Mouse (Mus musculus) embryonic facial prominence, embryonic 10.5 days (tissue): ENCODE measurements around the gene Depdc5. TPM values are rescaled to one million over a fixed set of nuclear protein-coding genes. Genes with fewer than 3 reads are reported as not detected.

Experiments
- DNase-seq: peaks from one replicate; pipeline ENCODE4 v3.0.0-alpha.2; 2017; ENCODE audit warnings: low spot score
- H3K27ac ChIP-seq: fragments of 300-500 bp; sonication (generic); replicated peaks from 2 replicates; pipeline ENCODE4 v1.5.1; 2016; ENCODE audit warnings: mild to moderate bottlenecking
- H3K27me3 ChIP-seq: fragments of 300-500 bp; sonication (generic); replicated peaks from 2 replicates; pipeline ENCODE4 v1.6.1; 2016; ENCODE audit warnings: low read depth, mild to moderate bottlenecking; ENCODE audit not compliant: poor library complexity, severe bottlenecking
- H3K36me3 ChIP-seq: fragments of 300-500 bp; sonication (generic); replicated peaks from 2 replicates; pipeline ENCODE4 v1.6.1; 2016; ENCODE audit warnings: mild to moderate bottlenecking, moderate library complexity
- H3K4me1 ChIP-seq: fragments of 300-500 bp; sonication (generic); 2 replicates; pipeline ENCODE4 v1.6.1; 2016
- H3K4me3 ChIP-seq: fragments of 300-500 bp; sonication (generic); 2 replicates; pipeline ENCODE4 v1.5.1; 2016; ENCODE audit warnings: mild to moderate bottlenecking, moderate library complexity
- H3K9me3 ChIP-seq: fragments of 300-500 bp; sonication (generic); 2 replicates; pipeline ENCODE4 v1.6.1; 2016; ENCODE audit warnings: mild to moderate bottlenecking
- WGBS: fragments of 180-500 bp; shearing (Covaris S2); methylation state at CpG from one replicate; pipeline ENCODE4 v1.1.7; 2016; 5-methylcytosine and 5-hydroxymethylcytosine counted together
- polyA plus RNA-seq: library from polyadenylated mRNA; unstranded; fragments of >200 nt; fragmentation: Nextera tagmentation; extraction: Ambion mirVana; gene quantifications from 2 replicates; pipeline ENCODE4 v1.2.1, GENCODE M21; 2016

Gene Depdc5
- polyA plus RNA-seq, 1 experiment from 2014 or later, result 39.1 TPM

DNA sequence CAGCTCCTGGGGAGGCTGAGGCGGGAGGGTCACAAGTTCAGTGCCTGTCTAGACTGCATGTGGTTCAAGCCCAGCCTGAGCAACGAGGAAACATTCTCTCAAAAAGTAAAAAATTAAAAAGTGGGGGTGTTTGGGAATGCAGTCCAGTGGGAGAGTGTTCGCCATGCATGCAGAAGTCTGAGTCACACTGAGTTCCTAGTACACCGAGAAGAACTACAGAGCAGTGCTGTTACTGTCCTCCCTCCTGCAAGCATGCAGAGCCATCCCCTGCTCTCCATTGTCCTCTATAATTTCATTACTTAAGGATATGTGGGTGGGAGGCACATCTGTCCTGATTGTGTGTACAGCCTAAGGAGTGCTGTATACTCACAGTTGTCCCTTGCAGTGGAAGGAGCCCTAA, 59.4 kb downstream of the Depdc5 start:
- H3K36me3 ChIP-seq, result peaks cover 84% of the 10 kb centered on the region
- DNase-seq, result no peak

GRCm38 (mm10) chr5:32930761-32931160, 67.3 kb downstream of the Depdc5 start:
- Histone ChIP-seq H3K27me3 (no peaks in the 10 kb centered on the region), H3K36me3 (peaks cover 88% of the 10 kb centered on the region)
- 75% methylated on average over 2 of the region's 2 CpGs for WGBS

More for the DNA sequence above, 59.4 kb downstream of the Depdc5 start:
- H3K27ac ChIP-seq, result no peak overlapping the region
- 92% methylated on average over 4 of the region's 4 CpGs for WGBS
- no peaks in the 10 kb centered on the region for H3K4me1 ChIP-seq
- no peak overlapping the region for H3K4me3 ChIP-seq
- no peaks in the 10 kb centered on the region for H3K9me3 ChIP-seq
- no peaks in the 10 kb centered on the region for H3K27me3 ChIP-seq

GRCm38 (mm10) chr5:32934654-32935053, 71.2 kb downstream of the Depdc5 start:
- Histone ChIP-seq H3K36me3 (peaks cover 88% of the 10 kb centered on the region), H3K4me1 (no peaks in the 10 kb centered on the region), H3K9me3 (no peaks in the 10 kb centered on the region), H3K4me3 (no peak overlapping the region), H3K27ac (no peak overlapping the region), H3K27me3 (no peaks in the 10 kb centered on the region)
- peak; percentile 15 for DNase-seq
- whole genome bisulfite sequencing, result 62% methylated on average over 2 of the region's 2 CpGs

More at GRCm38 (mm10) chr5:32930761-32931160, 67.3 kb downstream of the Depdc5 start:
- DNase-seq, result no peak
- Histone ChIP-seq H3K27ac (no peak overlapping the region), H3K4me1 (no peaks in the 10 kb centered on the region), H3K9me3 (no peaks in the 10 kb centered on the region), H3K4me3 (no peak overlapping the region)

- H3K4me1 ChIP-seq, result no peaks in the 10 kb centered on the region
- 95% methylated on average over 7 of the region's 7 CpGs for WGBS
- H3K27me3 ChIP-seq, result no peaks in the 10 kb centered on the region
- H3K36me3 ChIP-seq, result peaks cover 100% of the 10 kb centered on the region
- no peaks in the 10 kb centered on the region for H3K9me3 ChIP-seq
- H3K27ac ChIP-seq, result no peak overlapping the region
- no peak overlapping the region for H3K4me3 ChIP-seq
- no peak for DNase-seq
Observed at GRCm38 (mm10) chr5:32940586-32940985, 77.1 kb downstream of the Depdc5 start.

DNA sequence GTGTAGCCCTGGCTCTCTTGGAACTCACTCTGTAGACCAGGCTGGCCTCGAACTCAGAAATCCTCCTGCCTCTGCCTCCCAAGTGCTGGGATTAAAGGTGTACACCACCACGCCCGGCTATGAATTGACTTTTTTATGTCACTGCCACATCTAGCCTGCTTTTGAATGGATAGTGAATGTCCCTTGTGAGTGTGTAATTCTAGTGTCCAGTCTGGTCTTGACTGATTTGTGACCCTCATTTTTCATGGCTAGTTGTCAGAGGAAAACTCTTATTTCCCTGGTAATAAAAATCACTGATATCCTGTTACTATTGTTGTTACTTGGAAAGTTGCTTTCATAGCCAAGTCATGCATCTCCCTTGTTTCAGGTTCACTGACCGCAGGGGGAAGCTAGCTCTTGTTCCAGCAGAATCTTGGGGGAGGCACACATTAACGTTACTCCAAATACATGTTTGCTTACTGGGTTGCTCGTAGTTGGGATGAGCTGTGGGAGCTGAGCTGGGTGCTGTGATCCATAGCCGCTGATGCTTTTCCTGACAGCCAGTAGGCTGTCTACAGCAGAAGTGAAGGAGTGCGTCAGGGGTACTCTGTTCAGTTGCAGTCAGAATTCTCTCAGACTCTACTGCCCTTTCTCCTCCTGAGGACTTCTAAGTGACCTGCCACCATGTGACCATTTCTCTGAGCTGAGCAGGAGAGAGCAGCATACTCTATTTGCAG, 77.9 kb downstream of the Depdc5 start:
- no peaks in the 10 kb centered on the region for H3K9me3 ChIP-seq
- H3K27me3 ChIP-seq, result no peaks in the 10 kb centered on the region
- H3K36me3 ChIP-seq, result peaks cover 100% of the 10 kb centered on the region
- no peak overlapping the region for H3K27ac ChIP-seq
- H3K4me1 ChIP-seq, result no peaks in the 10 kb centered on the region
- WGBS, result 94% methylated on average over 8 of the region's 8 CpGs
- no peak overlapping the region for H3K4me3 ChIP-seq
- no peak for DNase-seq

- Histone ChIP-seq H3K27me3 (no peaks in the 10 kb centered on the region), H3K36me3 (peaks cover 94% of the 10 kb centered on the region), H3K4me3 (no peak overlapping the region), H3K9me3 (no peaks in the 10 kb centered on the region), H3K27ac (no peak overlapping the region), H3K4me1 (no peaks in the 10 kb centered on the region)
- 93% methylated on average over 6 of the region's 6 CpGs for WGBS
- no peak for DNase-seq
Observed at GRCm38 (mm10) chr5:32950077-32950476, 86.6 kb downstream of the Depdc5 start.

- no peak for DNase-seq
- Histone ChIP-seq H3K27me3 (no peaks in the 10 kb centered on the region), H3K9me3 (no peaks in the 10 kb centered on the region), H3K27ac (no peak overlapping the region), H3K4me1 (no peaks in the 10 kb centered on the region), H3K4me3 (no peak overlapping the region), H3K36me3 (peaks cover 94% of the 10 kb centered on the region)
- WGBS, result 86% methylated on average over 3 of the region's 3 CpGs
Observed at GRCm38 (mm10) chr5:32950702-32951274, 87.3 kb downstream of the Depdc5 start.

DNA sequence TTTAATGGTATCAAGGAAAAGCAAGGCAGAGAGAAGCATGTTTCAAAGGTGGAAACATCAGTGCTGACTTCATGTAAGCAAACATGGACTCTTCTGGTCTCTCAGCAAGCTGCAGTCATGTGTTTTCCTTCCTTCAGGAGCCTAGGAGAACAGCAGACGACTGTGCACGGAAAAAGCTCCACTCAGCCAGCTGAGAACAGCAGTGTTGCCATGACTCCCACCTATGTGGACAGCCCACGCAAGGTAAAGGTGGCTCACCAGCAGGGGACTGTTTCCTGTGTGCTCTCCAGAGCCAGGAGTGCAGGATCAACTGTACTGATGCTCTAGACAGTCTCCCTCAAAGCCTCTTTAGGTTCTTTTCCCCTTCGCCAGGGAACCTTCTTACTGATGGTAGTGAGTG, 92.2 kb downstream of the Depdc5 start:
- Histone ChIP-seq H3K4me3 (no peak overlapping the region), H3K36me3 (peaks cover 91% of the 10 kb centered on the region), H3K4me1 (no peaks in the 10 kb centered on the region), H3K27ac (no peak overlapping the region), H3K9me3 (no peaks in the 10 kb centered on the region), H3K27me3 (no peaks in the 10 kb centered on the region)
- WGBS, result 95% methylated on average over 4 of the region's 4 CpGs
- no peak for DNase-seq

- no peak overlapping the region for H3K27ac ChIP-seq
- 61% methylated on average over 3 of the region's 3 CpGs for WGBS
- H3K4me1 ChIP-seq, result no peaks in the 10 kb centered on the region
- peaks cover 81% of the 10 kb centered on the region for H3K36me3 ChIP-seq
- H3K27me3 ChIP-seq, result no peaks in the 10 kb centered on the region
- no peaks in the 10 kb centered on the region for H3K9me3 ChIP-seq
- DNase-seq, result no peak
- no peak overlapping the region for H3K4me3 ChIP-seq
Observed at GRCm38 (mm10) chr5:32961616-32962015, 98.1 kb downstream of the Depdc5 start.

DNA sequence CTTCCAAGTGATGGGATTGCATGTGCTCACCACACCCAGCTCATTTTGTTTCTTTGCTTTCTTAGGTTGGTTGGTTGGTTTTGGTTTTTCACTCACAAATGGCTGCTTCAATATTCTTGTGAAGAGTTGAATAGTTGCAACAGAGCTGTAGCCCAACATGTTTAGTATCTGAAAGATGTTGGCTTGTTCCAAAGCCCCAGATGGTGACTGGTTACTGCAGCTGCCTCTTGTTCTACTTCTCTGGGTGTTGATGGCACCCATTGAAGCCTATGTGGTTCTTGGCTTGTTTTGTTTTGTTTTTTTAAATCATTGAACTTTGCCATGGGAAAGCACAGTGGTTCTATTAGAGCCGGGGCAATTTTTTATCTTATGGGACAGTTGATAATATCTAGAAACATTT, 99.1 kb downstream of the Depdc5 start:
- no peak overlapping the region for H3K4me3 ChIP-seq
- H3K27me3 ChIP-seq, result no peaks in the 10 kb centered on the region
- H3K4me1 ChIP-seq, result no peaks in the 10 kb centered on the region
- no peak overlapping the region for H3K27ac ChIP-seq
- DNase-seq, result no peak
- H3K36me3 ChIP-seq, result peaks cover 81% of the 10 kb centered on the region
- no peaks in the 10 kb centered on the region for H3K9me3 ChIP-seq
- WGBS, result 96% methylated on average over 1 of the region's 1 CpGs

- Histone ChIP-seq H3K27me3 (no peaks in the 10 kb centered on the region), H3K9me3 (no peaks in the 10 kb centered on the region), H3K4me3 (no peak overlapping the region), H3K27ac (no peak overlapping the region), H3K36me3 (peaks cover 77% of the 10 kb centered on the region), H3K4me1 (no peaks in the 10 kb centered on the region)
- no peak for DNase-seq
- WGBS, result 85% methylated on average over 4 of the region's 4 CpGs
Observed at GRCm38 (mm10) chr5:32976541-32976940, 113.0 kb downstream of the Depdc5 start.

GRCm38 (mm10) chr5:32977179-32977578, 113.7 kb downstream of the Depdc5 start:
- DNase-seq, result no peak
- no peaks in the 10 kb centered on the region for H3K27me3 ChIP-seq
- H3K9me3 ChIP-seq, result no peaks in the 10 kb centered on the region
- no peak overlapping the region for H3K27ac ChIP-seq
- H3K4me3 ChIP-seq, result no peak overlapping the region
- peaks cover 78% of the 10 kb centered on the region for H3K36me3 ChIP-seq
- no peaks in the 10 kb centered on the region for H3K4me1 ChIP-seq

GRCm38 (mm10) chr5:32985379-32985778, 121.9 kb downstream of the Depdc5 start:
- Histone ChIP-seq H3K36me3 (peaks cover 81% of the 10 kb centered on the region), H3K4me3 (no peak overlapping the region), H3K4me1 (no peaks in the 10 kb centered on the region), H3K27me3 (no peaks in the 10 kb centered on the region), H3K27ac (no peak overlapping the region), H3K9me3 (no peaks in the 10 kb centered on the region)
- no peak for DNase-seq
- WGBS, result 73% methylated on average over 1 of the region's 1 CpGs
